Mouse (Mus musculus) embryonic facial prominence, embryonic 12.5 days (tissue): ENCODE measurements around the gene Abcg1. TPM values are rescaled to one million over a fixed set of nuclear protein-coding genes. Genes with fewer than 3 reads are reported as not detected.

Source experiments
- ATAC-seq: fragments of 200-750 bp; cut with Nextera tagmentation; 2 replicates; pipeline ENCODE4 v1.8.0; 2017; ENCODE audit not compliant: insufficient number of reproducible peaks, insufficient read depth, low FRiP score, low TSS enrichment
- H3K27ac ChIP-seq: fragments of 300-500 bp; sonication (generic); 2 replicates; pipeline ENCODE4 v1.5.1; 2016; ENCODE audit warnings: mild to moderate bottlenecking
- H3K27me3 ChIP-seq: fragments of 300-500 bp; sonication (generic); 2 replicates; pipeline ENCODE4 v1.6.1; 2016; ENCODE audit warnings: mild to moderate bottlenecking, moderate library complexity
- H3K36me3 ChIP-seq: fragments of 300-500 bp; sonication (generic); 2 replicates; pipeline ENCODE4 v1.6.1; 2016; ENCODE audit warnings: mild to moderate bottlenecking
- H3K4me1 ChIP-seq: fragments of 300-500 bp; sonication (generic); 2 replicates; pipeline ENCODE4 v1.6.1; 2016
- H3K4me2 ChIP-seq: fragments of 300-500 bp; sonication (generic); replicated peaks from 2 replicates; pipeline ENCODE4 v1.6.1; 2016; ENCODE audit warnings: mild to moderate bottlenecking, moderate library complexity
- H3K4me3 ChIP-seq: fragments of 300-500 bp; sonication (generic); 2 replicates; pipeline ENCODE4 v1.5.1; 2016; ENCODE audit warnings: mild to moderate bottlenecking
- H3K9ac ChIP-seq: fragments of 300-500 bp; sonication (generic); 2 replicates; pipeline ENCODE4 v1.6.1; 2016; ENCODE audit warnings: mild to moderate bottlenecking, moderate library complexity
- H3K9me3 ChIP-seq: fragments of 300-500 bp; sonication (generic); 2 replicates; pipeline ENCODE4 v1.6.1; 2016; ENCODE audit warnings: mild to moderate bottlenecking, moderate library complexity
- WGBS: fragments of 180-500 bp; shearing (Covaris S2); methylation state at CpG from one replicate; pipeline ENCODE4 v1.1.7; 2016; 5-methylcytosine and 5-hydroxymethylcytosine counted together
- polyA plus RNA-seq: library from polyadenylated mRNA; unstranded; fragments of >200 nt; fragmentation: Nextera tagmentation; extraction: Ambion mirVana; gene quantifications from 2 replicates; pipeline ENCODE4 v1.2.1, GENCODE M21; 2016

Gene Abcg1
- polyA plus RNA-seq, 1 experiment from 2014 or later: 14.6 TPM

DNA sequence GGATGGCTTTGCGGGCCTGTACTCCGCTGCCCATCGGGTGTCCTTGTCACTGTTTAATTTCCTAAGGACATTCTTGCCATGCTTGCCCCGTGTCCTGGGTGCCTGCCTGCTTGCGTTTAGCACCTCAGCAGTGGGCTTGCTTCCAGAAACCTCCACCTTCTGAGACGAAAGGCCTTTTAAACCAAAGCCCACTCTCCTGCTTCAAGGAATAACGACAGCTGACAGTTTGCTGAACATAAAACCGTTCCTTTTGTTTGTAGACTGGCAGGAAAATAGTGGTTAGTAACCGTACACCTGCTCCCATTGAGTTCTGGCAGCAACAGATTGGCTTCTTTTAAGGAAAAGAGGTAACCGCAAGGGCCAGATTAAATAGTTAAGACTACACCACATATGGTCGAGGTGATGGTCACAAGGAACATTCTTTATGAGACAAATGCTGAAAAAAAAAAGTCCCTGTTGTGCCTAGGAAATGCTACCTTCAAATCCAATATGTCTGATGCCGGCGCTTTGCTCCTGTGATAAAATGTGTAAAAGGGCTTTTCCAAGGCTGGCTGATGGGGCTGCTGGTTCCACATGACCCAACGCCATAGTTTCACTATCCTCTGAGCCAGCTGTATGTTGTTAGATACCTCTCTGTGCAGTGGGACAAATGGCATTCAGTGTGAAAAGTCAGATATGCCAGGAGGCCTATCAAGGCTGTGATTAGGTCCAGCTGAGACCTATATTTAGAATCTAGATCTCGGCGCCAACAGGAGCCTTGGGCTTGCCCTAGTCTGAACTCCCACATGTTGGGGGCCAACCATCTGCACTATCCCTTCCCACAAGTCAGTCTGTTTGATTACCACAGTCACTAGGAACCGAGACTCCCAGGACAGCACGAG, 14.2 kb downstream of the Abcg1 start:
- no peak for ATAC-seq
- peaks cover 64% of the 10 kb centered on the region for H3K4me1 ChIP-seq
- peak overlapping the region; percentile 73 for H3K27ac ChIP-seq
- H3K4me2 ChIP-seq: no peak overlapping the region
- no peak overlapping the region for H3K9ac ChIP-seq
- H3K36me3 ChIP-seq: no peaks in the 10 kb centered on the region
- no peaks in the 10 kb centered on the region for H3K9me3 ChIP-seq
- H3K4me3 ChIP-seq: no peak overlapping the region
- H3K27me3 ChIP-seq: no peaks in the 10 kb centered on the region
- 39% methylated on average over 18 of the region's 18 CpGs for WGBS

- Histone ChIP-seq H3K4me2 (peak overlapping the region; percentile 46), H3K4me1 (peaks cover 57% of the 10 kb centered on the region), H3K4me3 (peak overlapping the region; percentile 2; the same call in 1 of the 2 replicates), H3K27me3 (no peaks in the 10 kb centered on the region), H3K27ac (peak overlapping the region; percentile 73), H3K36me3 (no peaks in the 10 kb centered on the region), H3K9me3 (no peaks in the 10 kb centered on the region), H3K9ac (no peak overlapping the region)
- ATAC-seq: no peak; the same call in 1 of the 2 replicates
- WGBS: 59% methylated on average over 4 of the region's 4 CpGs
Observed at GRCm38 (mm10) chr17:31072872-31073271, 15.4 kb downstream of the Abcg1 start.

GRCm38 (mm10) chr17:31073273-31074052, 16.0 kb downstream of the Abcg1 start:
- WGBS: 2% methylated on average over 31 of the region's 31 CpGs
- H3K36me3 ChIP-seq: no peaks in the 10 kb centered on the region
- peak; percentile 50 for ATAC-seq
- peaks cover 57% of the 10 kb centered on the region for H3K4me1 ChIP-seq
- H3K4me2 ChIP-seq: peak overlapping the region; percentile 46
- no peaks in the 10 kb centered on the region for H3K27me3 ChIP-seq
- peak overlapping the region; percentile 73 for H3K27ac ChIP-seq
- no peaks in the 10 kb centered on the region for H3K9me3 ChIP-seq
- H3K4me3 ChIP-seq: peak overlapping the region; percentile 2; the same call in 1 of the 2 replicates
- no peak overlapping the region for H3K9ac ChIP-seq

- Histone ChIP-seq H3K4me1 (peaks cover 63% of the 10 kb centered on the region), H3K27ac (peak overlapping the region; percentile 73; the same call in 1 of the 2 replicates), H3K9ac (no peak overlapping the region), H3K36me3 (no peaks in the 10 kb centered on the region), H3K9me3 (no peaks in the 10 kb centered on the region), H3K4me3 (no peak overlapping the region), H3K4me2 (peak overlapping the region; percentile 46), H3K27me3 (no peaks in the 10 kb centered on the region)
- 16% methylated on average over 7 of the region's 7 CpGs for WGBS
- no peak for ATAC-seq
Observed at GRCm38 (mm10) chr17:31074053-31074590, 16.6 kb downstream of the Abcg1 start.

DNA sequence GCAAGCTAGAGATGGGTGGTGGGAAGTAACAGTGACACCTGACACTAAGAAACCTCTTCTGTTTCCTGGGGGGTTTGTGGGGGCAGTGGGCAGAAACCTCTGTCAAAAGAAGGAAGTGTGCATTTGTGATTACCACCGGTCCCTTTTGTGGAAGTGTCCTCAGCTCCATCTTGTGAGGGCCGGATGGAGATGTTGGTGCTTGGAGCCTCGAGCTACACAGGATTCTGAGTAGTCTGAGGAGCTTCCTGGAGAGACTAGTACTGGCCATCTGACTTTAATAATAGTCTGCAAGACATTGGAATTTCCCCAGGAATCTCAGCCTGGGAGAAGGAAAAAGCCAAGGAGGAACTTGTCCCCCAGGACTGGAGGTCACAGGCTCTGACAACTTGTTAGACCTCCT, 17.2 kb downstream of the Abcg1 start:
- no peak for ATAC-seq
- no peaks in the 10 kb centered on the region for H3K9me3 ChIP-seq
- H3K4me3 ChIP-seq: no peak overlapping the region
- H3K9ac ChIP-seq: no peak overlapping the region
- no peaks in the 10 kb centered on the region for H3K27me3 ChIP-seq
- 18% methylated on average over 3 of the region's 3 CpGs for WGBS
- H3K4me2 ChIP-seq: no peak overlapping the region
- H3K4me1 ChIP-seq: peaks cover 63% of the 10 kb centered on the region
- H3K36me3 ChIP-seq: no peaks in the 10 kb centered on the region
- no peak overlapping the region for H3K27ac ChIP-seq

- H3K4me2 ChIP-seq: no peak overlapping the region
- no peak overlapping the region for H3K27ac ChIP-seq
- ATAC-seq: no peak
- peaks cover 55% of the 10 kb centered on the region for H3K4me1 ChIP-seq
- H3K4me3 ChIP-seq: no peak overlapping the region
- WGBS: 77% methylated on average over 5 of the region's 5 CpGs
- H3K9me3 ChIP-seq: no peaks in the 10 kb centered on the region
- H3K27me3 ChIP-seq: no peaks in the 10 kb centered on the region
- no peaks in the 10 kb centered on the region for H3K36me3 ChIP-seq
- no peak overlapping the region for H3K9ac ChIP-seq
Observed at GRCm38 (mm10) chr17:31075471-31075870, 18.0 kb downstream of the Abcg1 start.

DNA sequence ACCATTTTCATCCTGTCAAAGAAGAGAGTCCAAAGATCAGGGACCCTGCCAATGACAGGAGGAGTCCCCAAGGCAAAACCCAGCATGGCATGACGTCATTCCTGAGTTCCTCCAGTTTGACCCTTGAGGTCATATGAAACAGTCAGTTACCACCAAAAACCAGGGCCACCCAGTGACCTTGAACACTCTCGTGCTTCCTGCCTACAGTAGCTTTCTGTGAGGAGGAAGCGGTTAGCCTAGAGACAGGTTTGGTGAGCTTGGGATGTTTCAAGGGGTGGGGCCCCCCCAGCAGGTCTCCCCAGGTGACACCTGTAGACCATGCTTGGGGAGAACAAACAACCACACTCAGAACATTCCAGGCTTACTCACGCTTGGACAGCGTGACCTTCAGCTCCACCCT, 20.1 kb downstream of the Abcg1 start:
- 68% methylated on average over 5 of the region's 5 CpGs for WGBS

DNA sequence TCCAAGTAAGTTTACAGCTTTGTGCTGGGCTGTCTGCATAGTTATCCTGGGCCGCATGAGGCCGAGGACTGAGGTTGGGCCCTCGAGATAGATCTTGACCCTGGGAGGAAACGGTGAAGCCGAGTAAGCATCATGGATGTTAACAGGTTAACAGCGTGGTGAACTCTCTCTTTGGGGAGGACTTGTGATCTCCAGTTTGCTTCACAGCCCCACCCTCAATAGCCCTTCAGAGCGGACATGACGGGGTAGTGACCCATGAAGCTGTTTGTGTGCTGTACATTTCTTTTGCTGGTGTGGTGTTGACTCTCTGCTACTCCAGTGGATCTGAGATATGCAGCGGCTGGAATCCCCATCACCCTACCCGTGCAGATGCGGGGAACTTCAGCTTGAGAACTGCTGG, 21.1 kb downstream of the Abcg1 start:
- H3K27ac ChIP-seq: peak overlapping the region; percentile 24; the same call in 1 of the 2 replicates
- no peak overlapping the region for H3K9ac ChIP-seq
- no peak overlapping the region for H3K4me3 ChIP-seq
- 78% methylated on average over 11 of the region's 11 CpGs for WGBS
- H3K4me2 ChIP-seq: no peak overlapping the region
- H3K4me1 ChIP-seq: peaks cover 25% of the 10 kb centered on the region
- no peaks in the 10 kb centered on the region for H3K36me3 ChIP-seq
- no peak for ATAC-seq
- no peaks in the 10 kb centered on the region for H3K9me3 ChIP-seq
- no peaks in the 10 kb centered on the region for H3K27me3 ChIP-seq

More for the DNA sequence above, 20.1 kb downstream of the Abcg1 start:
- Histone ChIP-seq H3K4me2 (no peak overlapping the region), H3K27ac (no peak overlapping the region), H3K9ac (no peak overlapping the region), H3K9me3 (no peaks in the 10 kb centered on the region), H3K4me3 (no peak overlapping the region), H3K4me1 (peaks cover 35% of the 10 kb centered on the region), H3K36me3 (no peaks in the 10 kb centered on the region), H3K27me3 (no peaks in the 10 kb centered on the region)
- ATAC-seq: no peak

DNA sequence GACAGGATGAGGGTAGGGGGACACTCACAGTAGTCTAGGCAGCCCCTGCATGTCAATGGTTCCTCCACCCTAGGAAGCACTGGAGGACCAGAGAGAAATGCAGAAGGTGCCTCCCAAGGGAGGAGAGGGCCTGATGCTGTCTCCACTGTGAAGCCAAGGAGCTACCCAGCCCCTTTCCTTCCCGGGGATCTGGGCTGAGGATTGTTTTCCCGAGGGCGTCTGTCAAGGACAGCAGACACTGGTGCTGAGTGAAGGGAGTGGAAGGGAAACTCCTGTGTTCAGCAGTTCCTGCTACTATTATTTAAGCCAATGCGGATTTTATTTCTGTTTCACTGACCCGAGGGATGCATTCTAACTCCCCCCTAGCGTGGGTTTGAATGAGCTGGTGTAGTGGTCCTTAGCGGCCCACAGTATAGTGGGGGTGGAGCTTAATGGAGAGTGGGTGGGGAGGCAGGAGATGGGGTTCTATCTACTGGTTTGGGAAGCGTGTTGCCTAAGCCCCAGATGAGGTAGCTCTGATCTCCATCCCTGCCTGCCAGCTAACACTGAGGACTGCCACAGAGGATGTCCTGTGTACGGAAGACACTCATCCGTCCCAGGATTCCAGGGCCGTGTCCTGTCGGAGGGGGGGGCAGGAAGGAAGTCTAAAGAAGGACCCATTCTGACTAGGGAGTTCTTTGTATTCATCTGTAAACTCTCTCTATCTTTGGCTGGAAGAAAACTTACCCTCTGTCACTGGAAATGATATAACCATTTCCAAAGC, 21.8 kb downstream of the Abcg1 start:
- Histone ChIP-seq H3K4me3 (no peak overlapping the region), H3K9me3 (no peaks in the 10 kb centered on the region), H3K4me2 (no peak overlapping the region), H3K36me3 (no peaks in the 10 kb centered on the region), H3K4me1 (peaks cover 18% of the 10 kb centered on the region), H3K27ac (peak overlapping the region; percentile 24), H3K9ac (no peak overlapping the region), H3K27me3 (no peaks in the 10 kb centered on the region)
- 50% methylated on average over 12 of the region's 12 CpGs for WGBS
- no peak for ATAC-seq

DNA sequence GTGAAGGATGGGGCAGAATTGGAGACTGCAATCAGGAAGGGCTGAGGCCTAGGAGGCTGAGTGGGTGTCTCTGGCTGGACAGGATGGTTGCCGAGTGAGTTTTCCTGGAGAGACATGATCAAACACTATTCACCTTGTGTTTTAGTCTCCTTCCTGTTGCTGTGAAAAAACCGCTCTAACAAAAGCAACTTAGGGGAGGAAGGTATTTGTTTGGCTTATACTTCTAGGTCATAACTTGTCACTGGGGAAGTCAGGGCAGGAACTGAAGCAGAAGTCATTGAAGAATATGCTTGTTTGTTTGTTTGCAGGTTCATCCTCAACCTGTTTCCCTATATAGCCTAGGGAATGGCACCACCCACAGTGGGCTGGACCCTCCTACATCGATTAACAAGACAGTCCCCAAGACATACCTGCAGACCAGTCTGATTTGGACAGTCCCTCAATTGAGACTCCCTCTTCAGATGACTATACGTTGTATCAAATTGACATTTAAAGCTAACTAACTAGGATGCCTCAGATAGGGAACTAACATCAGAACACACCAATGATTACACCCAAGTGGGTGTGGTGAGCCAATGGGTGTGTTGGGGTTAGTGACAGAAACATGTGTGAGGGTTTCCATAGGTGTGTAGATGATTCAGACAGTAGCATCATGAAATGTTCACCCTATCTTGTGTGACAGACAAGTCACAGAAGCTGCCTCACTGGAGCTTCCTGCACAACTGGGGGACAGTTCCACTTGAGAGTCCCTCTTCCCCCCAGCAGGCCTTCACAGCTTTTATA, 25.0 kb downstream of the Abcg1 start:
- Histone ChIP-seq H3K27ac (no peak overlapping the region), H3K36me3 (no peaks in the 10 kb centered on the region), H3K4me1 (peaks cover 6% of the 10 kb centered on the region; the same call in 1 of the 2 replicates), H3K9ac (no peak overlapping the region), H3K4me2 (no peak overlapping the region), H3K27me3 (no peaks in the 10 kb centered on the region), H3K9me3 (no peaks in the 10 kb centered on the region), H3K4me3 (no peak overlapping the region)
- 88% methylated on average over 4 of the region's 4 CpGs for WGBS
- no peak for ATAC-seq
